Mouse (Mus musculus): ENCODE results near the gene Pdgfb. TPM values are rescaled to one million over a fixed set of nuclear protein-coding genes. Genes with fewer than 3 reads are reported as not detected.
A peak's percentile ranks its signal among the peaks of the same experiment; 100 is the strongest.

Gene Pdgfb
- total and polyA plus RNA-seq, 2 experiments from 2014 or later: 3.5 to 32.2 TPM

- Histone ChIP-seq H3K9me3 (replicated peaks; ENCODE audit: control insufficient read depth, low read length) (no peaks in the 10 kb centered on the region), H3K27me3 (ENCODE audit: control insufficient read depth, insufficient read depth, low read length) (peaks cover 8% of the 10 kb centered on the region; the same call in 1 of the 2 replicates), H3K27ac (ENCODE audit: low read depth) (peak overlapping the region; percentile 80), H3K4me3 (ENCODE audit: low read depth, low read length) (no peak overlapping the region), H3K36me3 (replicated peaks; ENCODE audit: control insufficient read depth, insufficient read depth, low read length) (no peaks in the 10 kb centered on the region), H3K4me2 (ENCODE audit: low read depth, low read length) (peak overlapping the region; percentile 27), H3K9ac (replicated peaks; ENCODE audit: low read depth, low read length) (no peak overlapping the region), H3K4me1 (ENCODE audit: control insufficient read depth, insufficient read depth) (peaks cover 40% of the 10 kb centered on the region)
- TF ChIP-seq CTCF (IDR thresholded peaks at IDR 0.05; ENCODE audit: low read depth) (no peak), EP300 (IDR thresholded peaks at IDR 0.05; ENCODE audit: low read depth) (peak; percentile 96)
- ATAC-seq (ENCODE audit: insufficient read depth, low read depth): peak; percentile 81
- 5% methylated on average over 7 of the region's 7 CpGs for whole genome bisulfite sequencing
- peak; percentile 94 for DNase-seq (ENCODE audit: low spot score)
Observed at GRCm38 (mm10) chr15:80006156-80006555, 8.6 kb downstream of the Pdgfb start.

- WGBS: 54% methylated on average over 10 of the region's 10 CpGs
Observed at GRCm38 (mm10) chr15:80005436-80005835, 9.3 kb downstream of the Pdgfb start.

GRCm38 (mm10) chr15:80004644-80005340 is 10.0 kb downstream of the Pdgfb start:
- Histone ChIP-seq H3K9ac (replicated peaks; ENCODE audit: low read depth, low read length) (peak overlapping the region; percentile 33; the same call in 1 of the 2 replicates), H3K36me3 (replicated peaks; ENCODE audit: control insufficient read depth, insufficient read depth, low read length) (no peaks in the 10 kb centered on the region), H3K4me2 (ENCODE audit: low read depth, low read length) (peak overlapping the region; percentile 12; the same call in 1 of the 2 replicates), H3K27ac (ENCODE audit: low read depth) (peak overlapping the region; percentile 80), H3K4me1 (ENCODE audit: control insufficient read depth, insufficient read depth) (peaks cover 45% of the 10 kb centered on the region), H3K4me3 (ENCODE audit: low read depth, low read length) (no peak overlapping the region), H3K9me3 (replicated peaks; ENCODE audit: control insufficient read depth, low read length) (no peaks in the 10 kb centered on the region), H3K27me3 (ENCODE audit: control insufficient read depth, insufficient read depth, low read length) (peaks cover 5% of the 10 kb centered on the region; the same call in 1 of the 2 replicates)
- no peak for TF ChIP-seq CTCF (IDR thresholded peaks at IDR 0.05; ENCODE audit: low read depth)
- peak; percentile 76; the same call in 1 of the 2 replicates for TF ChIP-seq EP300 (IDR thresholded peaks at IDR 0.05; ENCODE audit: low read depth)
- peak; percentile 81 for DNase-seq (ENCODE audit: low spot score)
- WGBS: 18% methylated on average over 14 of the region's 14 CpGs
- peak; percentile 77 for ATAC-seq (ENCODE audit: insufficient read depth, low read depth)

More at GRCm38 (mm10) chr15:80005436-80005835, 9.3 kb downstream of the Pdgfb start:
- no peak for ATAC-seq (ENCODE audit: insufficient read depth, low read depth)
- H3K9me3 ChIP-seq (replicated peaks; ENCODE audit: control insufficient read depth, low read length): no peaks in the 10 kb centered on the region
- H3K4me2 ChIP-seq (ENCODE audit: low read depth, low read length): peak overlapping the region; percentile 27; the same call in 1 of the 2 replicates
- no peak overlapping the region for H3K4me3 ChIP-seq (ENCODE audit: low read depth, low read length)
- peak overlapping the region; percentile 80 for H3K27ac ChIP-seq (ENCODE audit: low read depth)
- H3K36me3 ChIP-seq (replicated peaks; ENCODE audit: control insufficient read depth, insufficient read depth, low read length): no peaks in the 10 kb centered on the region
- peak overlapping the region; percentile 31; the same call in 1 of the 2 replicates for H3K9ac ChIP-seq (replicated peaks; ENCODE audit: low read depth, low read length)
- TF ChIP-seq EP300 (IDR thresholded peaks at IDR 0.05; ENCODE audit: low read depth): no peak
- TF ChIP-seq CTCF (IDR thresholded peaks at IDR 0.05; ENCODE audit: low read depth): no peak
- H3K4me1 ChIP-seq (ENCODE audit: control insufficient read depth, insufficient read depth): peaks cover 45% of the 10 kb centered on the region
- DNase-seq (ENCODE audit: low spot score): peak; percentile 8
- H3K27me3 ChIP-seq (ENCODE audit: control insufficient read depth, insufficient read depth, low read length): peaks cover 5% of the 10 kb centered on the region; the same call in 1 of the 2 replicates

- no peak overlapping the region for H3K9ac ChIP-seq (replicated peaks; ENCODE audit: low read depth, low read length)
- DNase-seq (ENCODE audit: low spot score) (no peak), ATAC-seq (ENCODE audit: insufficient read depth, low read depth) (no peak)
- peaks cover 45% of the 10 kb centered on the region for H3K4me1 ChIP-seq (ENCODE audit: control insufficient read depth, insufficient read depth)
- no peaks in the 10 kb centered on the region for H3K36me3 ChIP-seq (replicated peaks; ENCODE audit: control insufficient read depth, insufficient read depth, low read length)
- no peak overlapping the region for H3K4me2 ChIP-seq (ENCODE audit: low read depth, low read length)
- 52% methylated on average over 2 of the region's 2 CpGs for WGBS
- H3K9me3 ChIP-seq (replicated peaks; ENCODE audit: control insufficient read depth, low read length): no peaks in the 10 kb centered on the region
- TF ChIP-seq CTCF (IDR thresholded peaks at IDR 0.05; ENCODE audit: low read depth) (no peak), EP300 (IDR thresholded peaks at IDR 0.05; ENCODE audit: low read depth) (no peak)
- peak overlapping the region; percentile 80 for H3K27ac ChIP-seq (ENCODE audit: low read depth)
- no peaks in the 10 kb centered on the region for H3K27me3 ChIP-seq (ENCODE audit: control insufficient read depth, insufficient read depth, low read length)
- no peak overlapping the region for H3K4me3 ChIP-seq (ENCODE audit: low read depth, low read length)
Observed at GRCm38 (mm10) chr15:80003581-80003980, 11.2 kb downstream of the Pdgfb start.

GRCm38 (mm10) chr15:80001601-80002000 is 13.2 kb downstream of the Pdgfb start:
- Histone ChIP-seq H3K4me2 (ENCODE audit: low read depth, low read length) (no peak overlapping the region), H3K27ac (ENCODE audit: low read depth) (no peak overlapping the region), H3K36me3 (replicated peaks; ENCODE audit: control insufficient read depth, insufficient read depth, low read length) (no peaks in the 10 kb centered on the region), H3K4me1 (ENCODE audit: control insufficient read depth, insufficient read depth) (peaks cover 47% of the 10 kb centered on the region), H3K4me3 (ENCODE audit: low read depth, low read length) (no peak overlapping the region), H3K9me3 (replicated peaks; ENCODE audit: control insufficient read depth, low read length) (no peaks in the 10 kb centered on the region), H3K9ac (replicated peaks; ENCODE audit: low read depth, low read length) (no peak overlapping the region), H3K27me3 (ENCODE audit: control insufficient read depth, insufficient read depth, low read length) (no peaks in the 10 kb centered on the region)
- no peak for DNase-seq (ENCODE audit: low spot score)
- WGBS: 92% methylated on average over 23 of the region's 23 CpGs
- TF ChIP-seq CTCF (IDR thresholded peaks at IDR 0.05; ENCODE audit: low read depth): no peak
- TF ChIP-seq EP300 (IDR thresholded peaks at IDR 0.05; ENCODE audit: low read depth): no peak
- no peak for ATAC-seq (ENCODE audit: insufficient read depth, low read depth)

Data from heart, postnatal 0 days (tissue).